Mouse (Mus musculus) E14TG2a.4 (cell line): ENCODE results near the gene Ecm2.

Experiments
- CTCF ChIP-seq: conservative IDR thresholded peaks from 2 replicates; pipeline ENCODE4 v1.5.1; 2014; ENCODE audit warnings: low read length
- NANOG ChIP-seq: IDR thresholded peaks from 2 replicates; pipeline ENCODE4 v1.6.1; 2014; ENCODE audit warnings: borderline replicate concordance, low read length, mixed read lengths
- POU5F1 ChIP-seq: IDR thresholded peaks from 2 replicates; pipeline ENCODE4 v1.6.1; 2014; ENCODE audit warnings: low read length, borderline replicate concordance

- no peak for TF ChIP-seq CTCF
- no peak for TF ChIP-seq NANOG
- TF ChIP-seq POU5F1, result no peak
Measured at GRCm38 (mm10) chr13:49505776-49506175, 1.2 kb downstream of the Ecm2 start.
